Mouse (Mus musculus) cerebellum, adult 11-12 months (tissue): ENCODE results near the gene 4930558K02Rik.

ENCODE experiments used
- DNase-seq: peaks from one replicate; pipeline ENCODE4 v3.0.0; 2022

The 4930558K02Rik gene

GRCm38 (mm10) chr1:161979536-161979935 lies at the start of gene 4930558K02Rik:
TSS of gene 4930558K02Rik (minus strand) at chr1:161979636.
- DNase-seq: no peak

DNA sequence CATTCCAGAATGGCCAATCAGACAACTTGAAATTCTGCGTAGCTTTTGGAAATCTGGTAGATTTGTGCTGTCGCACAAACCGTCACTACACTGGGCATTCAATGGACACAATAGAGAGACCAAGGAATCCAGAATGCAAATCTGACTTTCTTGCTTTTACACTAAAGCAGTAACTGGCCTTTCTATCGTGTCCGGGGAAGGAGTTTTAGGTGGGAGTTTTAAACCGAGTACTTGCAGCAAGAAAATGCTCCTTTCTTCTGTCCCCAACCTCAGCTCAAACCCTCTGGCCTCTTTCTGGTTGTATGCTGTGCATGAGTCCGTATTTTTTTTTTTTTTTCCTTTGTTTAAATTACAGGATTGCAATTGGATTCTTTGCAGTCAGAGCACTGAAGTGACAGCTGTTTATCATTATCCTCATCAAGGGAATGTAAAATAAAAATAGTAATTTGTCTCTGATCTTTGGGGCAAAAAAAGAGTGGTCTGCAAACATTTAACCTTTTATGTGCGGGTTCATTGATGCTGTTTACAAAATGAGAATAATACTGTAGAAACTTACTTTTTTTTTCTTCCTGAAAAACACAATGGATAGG lies 44.3 kb upstream of the 4930558K02Rik start:
- DNase-seq: no peak

DNA sequence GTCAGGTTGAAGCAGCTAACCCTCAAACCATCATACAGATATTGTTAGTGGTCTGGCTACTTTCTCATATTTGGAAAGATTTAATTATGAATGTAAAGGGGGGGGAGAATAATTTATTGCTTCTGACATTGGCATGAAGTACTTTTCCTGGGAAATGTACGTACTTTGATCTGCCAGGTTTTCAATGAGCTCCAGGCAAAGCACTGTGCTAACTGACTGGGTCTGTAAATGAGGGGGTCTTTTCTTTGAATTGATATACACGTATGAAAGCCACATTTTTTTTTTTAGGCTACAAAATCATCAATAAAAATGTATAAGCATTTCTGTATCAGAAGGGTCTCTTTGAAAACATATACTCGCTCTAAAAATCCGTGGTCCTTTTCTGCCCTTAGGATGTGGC lies 41.3 kb upstream of the 4930558K02Rik start:
- DNase-seq: no peak

DNA sequence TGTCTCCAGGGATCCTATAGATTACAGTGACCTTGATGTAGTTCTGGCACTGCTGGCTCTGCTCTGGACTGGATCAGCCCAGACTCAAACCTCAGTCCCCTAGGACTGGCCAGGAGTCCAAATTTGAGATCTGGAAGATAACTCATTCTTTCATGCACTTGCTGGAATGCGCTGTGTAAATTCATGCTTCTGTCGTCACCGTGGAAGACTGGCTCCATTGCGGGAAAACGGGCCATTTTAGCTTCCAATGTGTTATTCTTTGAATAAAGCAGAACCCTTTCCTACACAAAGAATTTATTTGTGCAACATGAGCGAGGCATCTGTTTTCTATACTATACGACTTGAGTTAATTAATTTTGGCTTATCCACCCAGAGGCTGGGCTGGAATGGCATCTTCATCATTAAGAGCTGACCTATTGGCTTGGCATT lies 40.9 kb upstream of the 4930558K02Rik start:
- DNase-seq: no peak

GRCm38 (mm10) chr1:162018601-162018977 lies 39.2 kb upstream of the 4930558K02Rik start:
- DNase-seq: no peak

- no peak for DNase-seq
These were observed 38.7 kb upstream of the 4930558K02Rik start for GRCm38 (mm10) chr1:162017975-162018600.

DNA sequence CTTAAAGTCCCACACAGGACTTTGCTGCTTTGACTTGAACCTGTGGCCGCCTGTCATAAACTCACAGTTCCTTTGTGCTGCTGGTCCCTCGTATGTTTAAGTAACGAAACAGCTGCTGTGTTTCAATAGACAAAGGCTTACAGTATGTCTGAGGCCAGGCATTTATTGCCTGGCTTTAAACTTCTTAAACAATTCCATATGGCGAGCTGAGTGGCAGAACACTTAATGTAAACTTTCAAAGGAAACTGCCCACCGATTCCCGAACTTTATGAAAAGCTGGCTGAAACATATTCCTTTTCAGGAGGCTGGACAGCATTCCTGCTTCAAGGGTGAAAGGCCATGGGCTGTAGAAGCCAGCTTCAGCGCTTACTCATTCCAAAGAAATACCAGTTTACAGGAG lies 37.5 kb upstream of the 4930558K02Rik start:
- no peak for DNase-seq

GRCm38 (mm10) chr1:162015247-162015862 lies 35.9 kb upstream of the 4930558K02Rik start:
- DNase-seq: no peak

- no peak for DNase-seq
These were observed 34.1 kb upstream of the 4930558K02Rik start for GRCm38 (mm10) chr1:162013561-162013960.

GRCm38 (mm10) chr1:162011523-162012245 lies 32.2 kb upstream of the 4930558K02Rik start:
- no peak for DNase-seq

- no peak for DNase-seq
These were observed 29.6 kb upstream of the 4930558K02Rik start for GRCm38 (mm10) chr1:162009086-162009485.

DNA sequence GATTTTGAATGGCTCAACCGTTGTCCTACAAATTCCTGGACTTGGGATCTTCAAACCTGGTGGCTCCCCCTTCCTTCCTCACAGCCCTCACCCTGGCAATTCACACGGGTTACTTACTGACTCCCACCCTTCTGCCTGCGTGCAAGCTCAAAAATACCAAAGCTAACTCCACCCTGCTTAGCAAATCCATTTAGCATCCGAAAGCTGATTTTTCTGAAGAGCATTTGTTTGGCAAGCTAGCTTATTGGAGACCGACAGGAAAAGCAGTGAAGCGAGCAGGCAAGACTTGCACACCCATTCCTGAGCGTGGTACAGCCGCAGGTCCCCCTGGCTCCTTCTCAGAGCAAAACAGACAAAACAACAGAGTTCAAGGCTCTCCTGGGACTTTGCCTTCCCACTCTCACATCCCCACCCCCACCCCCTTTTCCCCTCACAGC lies 29.2 kb upstream of the 4930558K02Rik start:
- DNase-seq: no peak

DNA sequence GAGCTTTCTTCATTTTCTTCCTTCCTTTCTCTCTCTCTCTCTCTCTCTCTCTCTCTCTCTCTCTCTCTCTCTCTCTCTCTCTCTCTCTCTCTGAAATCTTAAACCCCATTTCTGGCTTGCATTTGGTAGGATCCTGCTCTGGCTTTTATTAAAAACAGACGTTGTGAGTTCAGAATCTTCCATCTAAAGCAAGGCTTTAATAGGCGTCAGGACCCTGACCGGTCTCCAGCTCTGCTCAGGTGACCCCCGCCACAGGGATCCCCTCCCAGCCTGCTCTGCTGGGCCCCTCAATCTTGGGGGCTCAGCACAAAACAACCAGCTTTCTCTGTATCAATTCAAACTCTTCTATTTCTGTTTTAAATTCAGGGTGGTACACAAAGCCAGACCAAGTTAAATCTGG lies 28.8 kb upstream of the 4930558K02Rik start:
- no peak for DNase-seq

DNA sequence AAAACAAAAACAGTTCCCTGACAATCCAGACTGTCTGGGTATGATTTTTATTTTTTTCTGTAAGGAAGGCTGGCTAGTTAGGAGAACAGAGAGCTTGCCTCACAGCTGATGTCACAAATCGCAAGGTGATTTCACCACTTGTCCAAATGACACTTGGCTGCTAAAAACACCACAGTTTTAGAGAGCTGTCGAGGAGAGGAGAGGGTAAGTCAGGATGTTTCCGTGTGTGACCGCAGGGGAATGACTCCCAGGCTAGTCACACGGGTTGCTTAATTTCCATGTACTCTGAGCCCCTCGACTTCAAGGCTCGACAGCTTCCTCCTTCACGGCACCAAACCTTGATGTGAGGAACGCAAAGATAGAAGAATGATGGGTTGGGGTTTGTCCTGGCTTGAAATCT lies 26.7 kb upstream of the 4930558K02Rik start:
- no peak for DNase-seq

GRCm38 (mm10) chr1:162004821-162005770 lies 25.7 kb upstream of the 4930558K02Rik start:
- no peak for DNase-seq

DNA sequence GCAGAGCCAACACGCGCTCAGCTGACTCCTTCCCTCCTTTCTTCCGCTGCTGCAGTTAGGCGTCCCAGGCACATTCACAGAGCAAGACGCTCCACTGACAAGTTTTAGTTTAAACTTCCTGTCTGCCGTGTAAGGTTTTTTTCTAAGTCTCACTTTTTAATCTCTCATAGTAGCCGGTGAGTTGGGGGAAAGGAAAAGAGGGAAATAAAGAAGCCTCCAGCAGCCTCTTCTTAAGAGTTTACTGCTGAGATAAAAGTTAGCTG lies 25.0 kb upstream of the 4930558K02Rik start:
- DNase-seq: no peak

GRCm38 (mm10) chr1:162003729-162004517 lies 24.5 kb upstream of the 4930558K02Rik start:
- DNase-seq: no peak

GRCm38 (mm10) chr1:162001328-162001727 lies 21.9 kb upstream of the 4930558K02Rik start:
- DNase-seq: peak; percentile 63

DNA sequence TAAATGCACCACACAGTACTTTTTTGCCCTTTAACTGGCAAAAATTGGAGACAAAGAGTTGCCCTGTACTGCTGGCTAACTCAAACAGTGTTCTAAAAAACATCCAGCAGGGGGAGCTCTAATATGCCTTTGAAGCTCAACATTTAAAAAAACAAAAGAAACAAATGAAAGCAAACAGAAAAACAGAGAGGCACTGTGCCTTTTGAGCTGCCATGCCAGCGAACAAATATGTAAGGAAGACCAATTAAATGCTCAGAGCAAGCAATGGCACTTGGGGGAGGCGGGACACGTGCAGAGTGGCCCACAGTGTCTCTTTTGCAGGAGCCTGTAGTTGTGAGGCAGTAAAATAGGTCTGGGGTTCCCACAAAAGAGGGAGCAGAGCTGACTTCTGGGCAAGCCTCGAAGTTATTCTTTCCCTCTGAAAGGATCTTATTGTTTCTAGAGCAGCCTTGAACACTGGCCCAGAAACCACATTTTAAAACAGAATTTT lies 20.5 kb upstream of the 4930558K02Rik start:
- DNase-seq: peak; percentile 54

DNA sequence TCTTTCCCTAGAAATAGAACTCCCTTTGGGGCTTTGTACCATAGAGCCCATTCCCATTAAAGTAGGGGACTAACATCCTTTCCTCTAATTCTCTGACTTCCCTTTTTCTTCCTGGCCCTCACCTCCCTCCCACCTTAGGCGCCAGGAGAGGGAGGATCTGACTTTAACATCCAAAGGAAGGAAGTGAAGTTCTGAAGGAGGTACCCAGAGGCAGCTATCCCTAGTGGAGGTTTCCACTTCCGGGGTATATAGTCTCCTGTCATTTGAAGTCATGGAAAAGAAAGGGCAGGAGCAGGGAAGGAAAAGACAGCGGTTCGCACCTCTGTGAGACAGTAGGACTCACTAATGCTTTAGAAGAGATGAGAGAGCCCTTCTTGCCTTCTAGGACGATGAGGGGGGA lies 19.9 kb upstream of the 4930558K02Rik start:
- no peak for DNase-seq

DNA sequence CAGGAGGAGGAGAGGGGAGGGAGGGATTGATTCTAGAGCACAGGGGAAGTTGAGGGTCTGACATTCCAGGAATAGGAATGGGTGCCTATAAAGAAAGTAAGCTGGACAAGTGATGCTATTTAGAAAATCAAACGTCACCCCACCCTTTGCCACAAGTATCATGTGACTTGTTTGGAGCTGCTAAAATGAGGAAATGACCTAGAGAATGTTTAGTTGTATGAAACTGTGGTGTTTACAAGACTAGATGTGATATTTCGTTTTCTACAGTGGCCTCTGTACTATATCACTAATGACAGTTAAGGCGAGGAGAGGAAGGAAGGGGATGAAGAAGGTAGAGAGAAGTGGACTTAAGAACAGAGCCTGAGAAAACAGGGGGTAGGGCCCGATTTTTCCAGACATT lies 19.3 kb upstream of the 4930558K02Rik start:
- DNase-seq: no peak

DNA sequence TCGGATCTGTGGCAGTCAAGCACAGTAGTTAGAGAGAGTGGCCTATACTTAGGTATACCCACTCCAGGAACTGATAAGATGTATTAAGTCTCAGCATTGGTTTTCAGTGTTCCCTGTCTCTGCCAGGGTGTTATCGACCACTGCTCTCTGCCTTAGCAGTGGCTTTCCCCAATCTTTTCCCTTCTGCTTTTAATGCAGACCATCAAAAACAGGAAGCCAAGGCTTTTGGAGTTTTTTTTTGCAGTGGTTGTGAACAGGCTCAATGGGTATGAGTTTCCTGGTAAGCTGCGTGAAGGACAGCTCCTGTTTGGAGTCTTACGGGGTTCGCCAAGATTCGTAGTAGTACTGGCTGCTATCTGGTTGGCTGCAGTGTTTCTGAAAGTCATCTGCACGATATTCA lies 13.0 kb upstream of the 4930558K02Rik start:
- no peak for DNase-seq
